Mouse (Mus musculus) c-Kit-negative CD71-positive TER-119-positive erythroid progenitor cells, embryonic 14.5 days (primary cell): ENCODE data around the gene Tbl3.

ENCODE experiments used
- DNase-seq: peaks from one replicate; pipeline ENCODE4 v3.0.0-alpha.2; 2013; ENCODE audit warnings: low read depth, low spot score

The Tbl3 gene

DNA sequence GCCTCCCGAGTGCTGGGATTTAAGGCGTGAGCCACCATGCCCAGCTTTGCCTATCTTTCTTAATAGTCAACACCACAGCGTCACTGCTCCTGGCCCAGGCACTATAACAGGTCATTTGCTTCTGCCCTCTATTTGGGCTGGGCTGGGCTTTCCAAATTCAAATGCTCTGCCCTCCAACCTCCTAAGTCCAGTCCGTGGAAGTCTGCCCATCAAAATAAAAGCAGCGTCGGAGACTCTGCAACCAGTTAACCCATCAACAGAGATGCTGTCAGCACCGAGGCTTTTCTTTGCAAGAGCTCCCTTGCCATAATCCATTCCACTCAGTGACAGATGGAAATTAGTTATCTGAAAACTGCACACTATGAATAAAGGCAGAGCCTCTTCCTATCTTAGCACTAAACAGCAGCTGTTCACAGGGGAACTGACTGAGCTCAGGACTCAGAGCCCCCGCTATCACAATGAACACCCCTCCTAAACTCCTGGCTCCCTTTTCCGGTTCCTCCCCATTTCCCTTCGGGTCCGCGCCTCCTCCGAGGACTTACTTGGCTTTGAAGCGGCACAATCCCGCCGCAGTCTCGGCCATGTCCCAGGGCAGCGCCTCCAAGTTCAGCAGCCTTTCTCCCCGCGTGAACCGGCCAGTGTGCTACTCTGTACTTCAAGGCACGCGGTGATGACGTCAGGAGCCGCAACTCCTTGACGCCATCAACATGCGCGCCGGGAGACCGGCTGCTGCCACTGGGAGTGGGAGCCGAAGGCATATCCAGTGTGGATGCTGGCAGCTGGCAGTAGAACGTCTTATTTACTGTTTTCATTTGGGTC, at the start of gene Tbl3:
TSS of gene Tbl3 (minus strand) at position 679 of the 819 bp plus-strand sequence.
- DNase-seq, result peak; percentile 86

DNA sequence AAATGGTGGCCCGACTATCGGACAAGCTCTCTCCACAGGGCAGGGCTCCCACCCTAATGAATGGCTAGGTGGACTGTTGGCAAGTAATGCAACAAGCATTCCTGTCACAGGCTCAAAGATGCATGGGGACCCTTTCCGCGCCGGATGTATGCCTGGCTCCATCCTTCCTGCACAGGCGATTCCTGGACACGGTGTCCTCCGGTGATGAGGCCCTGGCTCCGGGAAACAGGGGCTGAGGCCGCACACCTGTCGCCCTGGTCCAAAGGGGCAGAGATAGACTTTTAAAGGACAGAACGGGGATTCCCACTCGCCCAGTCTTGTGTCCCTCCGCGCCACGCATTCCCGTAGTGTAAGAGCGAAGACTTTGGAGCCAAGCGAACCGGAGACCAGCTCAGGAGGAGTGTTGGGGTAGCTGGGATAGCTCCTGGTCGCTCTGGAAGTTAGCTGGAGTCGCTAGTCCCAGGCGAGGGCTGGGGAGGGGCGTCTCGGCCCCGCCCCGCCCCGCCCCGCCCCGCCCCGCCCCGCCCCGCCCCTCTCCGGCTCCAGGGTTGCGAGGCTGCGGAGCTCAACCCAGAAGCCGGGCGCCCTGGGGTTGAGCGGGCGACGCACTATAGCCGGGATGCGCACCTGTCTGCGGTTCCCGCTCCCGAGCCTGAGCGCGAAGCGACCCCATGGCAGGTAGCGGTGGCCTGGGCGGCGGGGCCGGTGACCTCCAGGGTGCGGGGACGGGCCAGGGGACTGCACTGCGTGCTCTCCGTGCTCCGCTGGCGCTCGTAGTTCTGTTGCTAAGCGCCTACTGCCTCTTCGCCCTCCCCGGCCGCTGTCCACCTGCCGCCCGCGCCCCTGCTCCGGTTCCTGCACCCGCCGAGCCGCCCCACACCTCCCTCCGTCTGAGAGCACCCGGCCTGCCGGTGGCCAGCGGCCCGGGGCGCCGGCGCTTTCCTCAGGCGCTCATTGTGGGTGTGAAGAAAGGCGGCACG, 45.2 kb upstream of the Tbl3 start, which contains the start of gene Hs3st6:
TSS of gene Hs3st6 (plus strand) at position 574 of the 980 bp plus-strand sequence.
- no peak for DNase-seq

DNA sequence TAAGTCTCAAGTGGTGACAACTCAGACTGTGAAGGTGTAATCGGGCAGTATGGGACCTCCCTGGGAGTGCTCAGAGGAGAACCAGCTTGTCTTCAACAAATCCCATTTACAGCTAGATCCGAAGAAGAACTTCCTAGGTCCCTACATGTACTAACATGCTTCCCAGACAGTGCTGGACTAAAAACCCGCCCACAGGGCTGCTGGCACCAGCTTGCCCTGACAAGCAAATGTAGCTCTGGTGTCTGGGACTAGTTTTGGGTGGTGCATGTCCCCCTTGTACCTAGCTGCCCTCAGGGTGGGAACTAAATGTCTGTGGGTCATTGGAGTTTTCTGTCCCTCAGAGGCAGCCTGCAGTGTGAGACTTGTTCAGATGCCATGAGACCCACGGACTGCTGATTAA, 44.1 kb upstream of the Tbl3 start:
- no peak for DNase-seq

DNA sequence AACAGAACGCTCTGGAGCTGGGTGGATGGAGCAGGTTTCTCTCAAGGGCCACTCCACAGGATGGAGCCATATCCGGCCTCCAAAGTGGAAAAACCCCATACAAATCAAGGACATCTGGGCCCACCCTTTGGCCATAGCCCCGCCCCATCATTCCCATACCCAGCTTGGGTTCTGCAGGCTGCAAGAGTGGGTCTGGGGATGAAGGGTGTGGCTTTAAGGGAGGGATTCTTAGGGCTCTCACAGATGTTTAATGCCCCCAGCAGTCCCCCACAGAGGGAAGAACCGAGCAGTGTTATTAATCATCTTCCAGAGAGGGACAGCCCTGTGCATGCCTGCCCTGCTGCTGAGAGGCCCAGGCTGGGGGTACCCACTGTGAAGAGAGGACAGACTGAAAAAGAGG, 39.5 kb upstream of the Tbl3 start:
- DNase-seq, result no peak

DNA sequence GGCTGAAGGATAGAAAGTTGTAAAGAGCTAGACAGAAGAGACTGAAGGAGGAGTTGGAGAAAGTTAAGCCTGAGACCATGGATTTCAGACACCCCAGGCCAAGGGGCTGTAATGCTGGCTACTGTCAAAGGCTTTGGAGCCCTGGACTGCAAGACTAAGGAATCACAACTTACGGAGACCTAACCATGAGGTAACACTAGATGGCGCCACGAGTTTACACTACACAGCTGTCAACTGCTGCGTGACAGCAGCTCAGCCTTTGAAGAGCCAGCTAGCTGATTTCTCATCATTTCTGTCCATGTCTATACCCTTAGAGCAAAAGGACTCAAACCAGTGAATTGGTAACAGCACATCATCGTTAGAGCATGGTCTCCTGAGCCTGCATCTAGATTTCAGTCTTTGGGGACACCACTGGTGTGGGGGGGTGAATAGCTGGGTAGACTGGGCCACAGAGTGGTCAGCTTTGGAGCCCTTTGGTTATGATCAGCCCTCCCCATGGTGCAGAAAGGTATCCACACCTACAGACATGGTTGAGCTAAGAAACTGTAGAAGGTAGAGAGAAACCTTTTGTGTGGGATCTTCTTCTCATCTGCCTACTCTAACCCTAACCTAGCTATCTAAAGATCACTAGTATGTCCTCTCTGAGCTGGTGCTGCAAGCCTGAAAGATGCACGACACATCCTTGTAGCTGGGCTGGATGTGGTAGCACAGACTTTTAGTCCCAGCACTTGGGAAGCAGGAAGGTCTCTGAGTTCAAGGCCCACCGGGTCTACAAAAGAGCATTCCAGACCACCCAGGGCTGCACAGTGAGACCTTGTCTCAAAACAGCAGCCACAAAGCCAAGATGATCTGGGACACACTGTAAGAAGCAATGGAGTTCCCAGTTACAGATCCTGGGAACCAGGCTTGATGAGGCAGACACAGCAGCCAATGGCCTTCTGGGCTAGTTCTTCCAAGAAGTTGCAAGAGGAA, 38.4 kb upstream of the Tbl3 start:
- DNase-seq, result peak; percentile 66

DNA sequence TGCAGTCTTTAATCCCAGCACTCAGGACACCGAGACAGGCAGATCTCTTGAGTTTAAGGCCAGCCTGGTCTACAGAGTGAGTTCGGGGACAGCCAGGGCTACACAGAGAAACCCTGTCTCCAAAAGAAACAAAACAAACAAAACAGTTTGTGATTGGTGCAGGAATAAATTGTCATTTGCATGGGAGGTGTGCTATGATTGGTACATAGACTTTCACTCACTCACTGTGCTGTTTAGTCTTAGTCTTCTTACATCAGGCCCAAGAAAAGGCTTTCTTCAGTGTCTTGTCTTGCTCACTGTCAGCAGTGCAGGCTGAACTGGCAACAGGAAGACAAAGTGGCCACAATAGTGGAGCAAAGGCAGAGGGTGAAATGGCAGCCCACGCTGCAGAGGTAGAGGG, 36.9 kb upstream of the Tbl3 start:
- no peak for DNase-seq

DNA sequence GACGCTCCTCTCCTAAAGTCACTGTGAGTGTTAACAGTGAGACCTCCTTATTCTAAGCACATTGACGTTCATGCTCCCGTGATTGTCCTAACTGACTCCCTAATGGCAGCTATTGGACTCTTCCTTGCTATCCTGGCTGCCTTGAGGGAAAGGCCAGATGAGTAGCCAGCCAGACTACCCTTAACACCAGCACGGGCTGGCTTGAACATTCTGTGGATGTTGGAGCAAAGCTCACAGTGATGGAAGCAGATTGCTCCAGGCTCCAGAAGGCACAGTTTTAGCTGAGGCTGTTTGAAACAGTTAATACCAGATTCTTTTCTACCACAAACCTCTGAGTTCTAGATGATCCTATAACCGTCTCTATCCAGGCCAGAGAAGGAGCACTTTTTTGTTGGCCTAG, 36.4 kb upstream of the Tbl3 start:
- DNase-seq, result no peak

DNA sequence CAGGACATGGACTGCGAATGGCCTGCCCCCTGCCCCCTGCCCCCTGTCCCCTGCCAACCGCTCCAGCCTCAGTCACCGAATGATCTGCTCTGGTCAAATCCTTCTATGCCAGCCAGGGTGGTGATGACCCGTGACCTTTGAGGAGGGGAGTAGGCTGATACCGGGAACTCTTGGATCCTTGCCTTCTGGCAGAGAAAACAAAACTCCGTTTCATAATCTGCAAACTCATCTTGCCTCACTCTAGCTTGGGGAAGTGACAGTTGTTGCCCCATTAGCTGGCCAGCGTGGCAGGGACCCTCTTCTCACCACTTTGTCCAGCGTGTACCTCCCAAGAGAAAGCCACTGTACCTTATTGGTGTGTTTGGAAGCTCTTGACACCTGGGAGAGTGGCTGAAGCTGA, 34.8 kb upstream of the Tbl3 start:
- DNase-seq, result no peak

DNA sequence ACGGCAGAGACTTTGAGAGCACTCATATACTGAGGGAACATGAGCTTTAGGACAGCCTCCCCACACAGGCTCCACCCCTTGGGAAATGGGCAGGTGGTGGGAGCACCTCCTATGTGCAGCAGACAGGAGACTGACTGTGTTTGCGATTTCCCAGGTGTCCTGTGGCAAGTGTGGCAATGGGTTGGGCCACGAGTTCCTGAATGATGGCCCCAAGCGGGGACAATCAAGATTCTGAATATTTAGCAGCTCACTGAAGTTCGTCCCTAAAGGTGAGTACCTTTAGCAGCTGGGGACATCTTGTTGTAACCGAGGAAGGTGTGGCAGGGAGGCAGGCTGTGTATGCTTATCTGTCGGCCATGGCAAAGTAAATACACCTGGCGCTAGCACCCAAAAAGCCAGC, 32.5 kb upstream of the Tbl3 start:
- DNase-seq, result no peak

DNA sequence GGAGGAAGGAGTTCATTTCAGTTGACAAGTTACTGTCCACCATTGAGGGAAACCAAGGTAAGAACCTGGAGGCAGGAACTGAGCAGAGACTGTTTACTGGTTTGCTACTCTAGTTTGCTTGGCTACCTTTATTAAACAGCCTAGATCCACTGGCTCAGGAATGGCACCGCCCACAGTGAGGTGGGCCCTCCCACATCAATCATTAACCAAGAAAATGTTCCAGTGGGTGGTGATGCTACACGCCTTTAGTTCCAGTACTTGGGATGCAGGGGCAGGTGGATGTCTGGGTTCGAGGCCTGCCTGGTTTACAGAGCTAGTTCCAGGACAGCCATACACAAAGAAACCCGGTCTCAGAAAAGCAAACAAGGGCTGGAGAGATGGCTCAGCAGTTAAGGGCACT, 30.8 kb upstream of the Tbl3 start:
- no peak for DNase-seq

DNA sequence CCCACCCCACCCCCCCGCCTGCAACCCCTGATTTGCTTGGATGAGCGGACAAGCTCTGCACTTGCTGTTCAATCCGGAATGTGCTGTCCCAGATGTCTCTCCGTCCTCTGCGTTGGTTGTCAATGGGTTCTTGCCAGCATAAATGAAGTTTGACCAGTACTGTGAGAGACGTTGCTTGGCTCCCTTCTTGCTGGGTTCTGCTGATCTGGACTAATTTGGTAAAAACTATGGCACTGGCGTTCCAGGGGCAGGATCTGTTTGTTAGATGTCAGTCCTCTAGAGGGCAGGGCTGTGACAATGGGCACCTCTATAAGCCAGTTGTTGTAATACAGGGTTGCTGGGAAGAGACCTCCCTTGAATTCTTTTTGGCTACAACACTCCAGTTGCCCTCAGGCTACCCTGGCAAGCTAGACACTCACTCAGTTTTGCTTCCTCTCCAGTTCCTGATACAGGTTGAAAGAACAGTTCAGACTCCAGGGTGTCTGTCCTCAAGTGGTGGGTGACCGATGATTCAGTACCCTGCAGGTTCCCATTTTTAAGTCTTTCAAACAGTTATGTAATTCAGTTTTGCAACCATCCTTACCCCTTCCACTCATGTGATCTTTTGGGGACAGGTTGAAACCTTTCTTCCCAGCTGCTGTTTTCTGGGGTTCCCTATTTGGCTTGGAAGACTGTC, 29.8 kb upstream of the Tbl3 start:
- DNase-seq, result no peak

DNA sequence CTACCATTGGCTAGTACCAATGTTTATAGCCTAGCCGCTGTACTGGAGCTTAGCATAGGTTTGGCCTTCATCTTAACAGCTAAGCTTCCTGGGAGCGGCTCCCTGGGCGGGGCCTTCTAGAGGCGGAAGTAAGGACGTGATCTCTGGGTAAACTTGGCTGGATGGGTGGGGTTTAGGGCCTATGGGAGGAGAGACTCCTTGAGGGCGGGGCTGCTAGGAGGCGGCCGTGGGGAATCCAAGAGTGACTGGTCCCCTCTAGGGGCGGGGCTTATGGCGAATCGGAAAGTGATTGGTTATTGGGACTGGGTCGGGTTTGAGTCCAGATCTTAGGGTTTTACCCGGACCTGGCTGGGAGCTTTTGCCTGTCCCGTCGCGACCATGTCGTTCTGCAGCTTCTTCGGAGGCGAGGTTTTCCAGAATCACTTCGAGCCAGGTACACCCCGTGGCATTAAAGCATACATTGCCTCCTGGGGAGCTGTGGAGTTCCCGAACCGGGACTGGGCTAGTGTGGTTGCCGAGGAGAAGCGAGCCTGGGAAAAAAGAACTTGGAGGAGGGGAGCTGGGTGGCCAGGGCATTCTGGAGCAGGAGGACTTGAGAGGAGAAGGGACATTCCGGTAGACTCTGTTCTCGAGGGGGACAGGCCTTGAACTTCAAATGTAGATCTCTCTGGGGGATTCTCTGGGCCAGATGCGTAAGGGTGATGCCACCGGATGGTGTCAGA, 29.0 kb upstream of the Tbl3 start, which contains the start of gene Msrb1:
TSS of gene Msrb1 (plus strand) at position 313 of the 722 bp plus-strand sequence.
- peak; percentile 100 for DNase-seq

DNA sequence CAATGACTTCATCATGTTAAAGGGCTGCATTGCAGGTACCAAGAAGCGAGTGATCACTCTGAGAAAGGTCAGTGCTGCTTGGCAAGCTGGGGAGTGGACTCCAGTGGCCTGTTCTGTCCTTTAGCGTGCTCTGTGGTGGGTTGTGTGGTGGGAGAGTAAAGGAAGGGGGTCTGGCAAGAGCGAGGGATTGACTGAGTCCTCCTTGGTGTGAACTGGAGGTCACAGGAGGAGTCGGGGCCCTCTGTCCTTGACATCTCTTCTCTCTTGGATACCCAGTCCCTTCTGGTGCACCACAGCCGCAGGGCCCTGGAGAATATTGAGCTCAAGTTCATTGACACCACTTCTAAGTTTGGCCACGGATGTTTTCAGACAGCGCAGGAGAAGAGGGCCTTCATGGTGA, 28.0 kb upstream of the Tbl3 start:
- no peak for DNase-seq

DNA sequence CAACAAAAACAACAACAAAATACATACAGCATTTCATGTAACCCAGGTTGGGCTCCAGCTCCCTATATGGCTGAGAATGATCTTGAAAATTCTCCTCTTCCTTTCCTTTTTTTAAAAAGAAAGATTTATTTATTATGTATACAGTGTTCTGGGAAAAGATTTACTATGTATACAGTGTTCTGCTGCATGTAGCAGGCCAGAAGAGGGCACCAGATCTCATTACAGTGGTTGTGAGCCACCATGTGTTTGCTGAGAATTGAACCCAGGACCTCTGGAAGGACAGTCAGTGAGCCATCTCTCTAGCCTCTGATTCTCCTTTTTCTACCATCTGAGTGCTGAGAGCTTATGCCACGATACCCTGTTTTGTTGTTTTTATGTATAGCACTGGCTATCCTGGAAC, 27.1 kb upstream of the Tbl3 start:
- no peak for DNase-seq

DNA sequence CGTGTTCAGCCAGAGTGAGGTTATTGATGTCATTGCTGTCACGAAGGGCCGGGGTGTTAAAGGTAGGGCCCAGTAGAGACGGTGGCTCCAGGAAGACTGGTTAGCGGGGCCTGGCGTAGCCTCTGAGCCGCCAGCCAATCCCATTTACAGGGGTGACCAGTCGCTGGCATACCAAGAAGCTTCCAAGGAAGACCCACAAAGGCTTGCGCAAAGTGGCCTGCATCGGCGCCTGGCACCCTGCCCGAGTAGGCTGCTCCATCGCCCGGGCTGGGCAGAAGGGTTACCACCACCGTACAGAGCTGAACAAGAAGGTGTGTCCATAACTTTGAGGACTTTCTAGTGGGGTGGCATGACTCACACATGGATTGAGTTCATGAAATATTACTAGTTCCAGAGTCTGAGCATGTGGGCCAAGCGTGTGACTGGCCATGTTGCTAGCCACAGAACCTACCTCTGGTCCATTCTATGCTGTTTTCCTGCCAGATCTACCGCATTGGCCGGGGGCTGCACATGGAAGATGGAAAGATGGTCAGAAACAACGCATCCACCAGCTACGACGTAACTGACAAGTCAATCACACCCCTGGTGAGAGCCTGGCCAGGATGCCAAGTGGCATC, 26.1 kb upstream of the Tbl3 start:
- no peak for DNase-seq

DNA sequence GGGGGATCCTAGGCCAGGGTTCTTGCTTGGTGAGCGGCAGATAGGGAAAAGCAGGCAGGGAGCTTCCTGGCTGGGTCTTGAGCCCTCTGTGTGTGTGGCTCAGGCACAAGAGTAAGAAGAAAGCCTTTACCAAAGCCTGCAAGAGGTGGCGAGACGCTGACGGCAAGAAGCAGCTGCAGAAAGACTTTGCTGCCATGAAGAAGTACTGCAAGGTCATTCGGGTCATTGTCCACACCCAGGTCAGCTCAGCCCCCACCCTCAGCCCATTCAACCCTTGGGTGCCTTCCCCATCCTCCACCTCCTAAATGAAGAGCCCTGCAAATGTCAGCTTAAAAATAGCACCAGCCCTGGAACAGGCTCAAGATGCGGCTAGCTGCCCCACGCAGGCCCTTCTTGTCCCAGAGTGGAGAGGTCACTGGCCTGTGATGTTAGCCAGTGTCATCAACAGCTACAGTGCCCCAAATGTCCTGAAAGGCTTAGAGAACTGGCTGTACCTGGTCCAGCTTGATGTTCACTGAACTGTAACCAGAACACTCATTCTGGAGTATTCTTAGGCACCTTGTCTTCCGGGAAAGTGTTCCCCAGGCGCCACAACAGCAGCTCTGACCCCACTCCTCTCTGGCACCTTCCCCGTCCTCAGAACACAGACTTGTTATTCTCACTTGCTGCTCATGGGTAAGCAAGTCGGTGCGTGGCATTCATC, 24.9 kb upstream of the Tbl3 start:
- DNase-seq, result no peak

DNA sequence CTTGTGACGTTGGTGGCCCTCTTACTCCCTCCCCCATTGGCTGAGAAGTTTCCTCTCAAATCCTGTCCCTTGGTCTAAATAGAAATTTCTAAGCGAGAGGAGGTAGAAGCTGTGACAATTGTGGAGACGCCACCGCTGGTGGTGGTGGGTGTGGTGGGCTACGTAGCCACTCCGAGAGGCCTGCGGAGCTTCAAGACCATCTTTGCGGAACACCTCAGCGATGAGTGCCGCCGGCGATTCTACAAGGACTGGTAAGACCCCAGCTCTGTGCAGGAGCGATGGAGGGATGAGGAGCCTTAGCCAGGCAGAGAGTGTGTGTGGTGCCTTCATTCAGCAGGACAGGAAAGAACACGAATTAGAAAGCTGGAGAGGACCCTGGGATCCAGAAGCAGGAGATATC, 23.3 kb upstream of the Tbl3 start:
- DNase-seq, result no peak

DNA sequence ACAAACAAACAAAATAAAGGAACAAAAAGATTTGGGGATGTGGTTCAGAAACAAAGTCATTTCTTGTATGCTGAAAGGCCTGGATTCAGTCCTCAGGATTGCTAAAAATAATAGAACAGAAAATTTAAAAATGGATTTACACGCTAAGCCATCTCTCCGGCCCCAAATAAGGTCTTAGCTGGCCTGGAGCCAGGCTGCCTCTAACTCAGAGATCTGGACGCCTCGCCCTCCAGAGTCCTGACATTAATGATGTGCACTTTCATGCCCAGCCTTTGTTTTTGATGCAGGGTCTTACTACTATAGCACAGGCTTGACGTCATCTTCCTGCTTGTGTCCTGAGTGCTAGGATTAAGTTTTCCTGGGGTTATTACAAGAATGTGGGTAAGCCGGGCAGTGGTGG, 21.6 kb upstream of the Tbl3 start:
- no peak for DNase-seq

DNA sequence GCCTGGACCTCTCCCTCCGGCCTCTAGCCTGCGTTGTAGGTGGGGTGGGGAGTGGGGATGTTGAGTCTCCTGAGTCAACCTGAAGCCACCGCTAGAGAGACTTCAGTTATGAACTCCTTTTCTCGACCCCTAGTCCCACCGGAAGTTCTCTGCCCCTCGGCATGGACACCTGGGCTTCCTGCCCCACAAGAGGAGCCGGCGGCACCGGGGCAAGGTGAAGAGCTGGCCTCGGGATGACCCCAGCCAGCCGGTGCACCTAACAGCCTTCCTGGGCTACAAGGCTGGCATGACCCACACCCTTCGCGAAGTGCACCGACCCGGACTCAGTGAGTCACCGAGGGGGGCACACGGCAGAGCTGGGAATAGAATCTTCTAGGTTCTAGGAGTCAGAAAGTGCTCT, 20.7 kb upstream of the Tbl3 start:
- DNase-seq, result no peak
